Mouse (Mus musculus): ENCODE measurements at regions not wholly inside any gene's neighbourhood (a gene's known extent, or its start where the extent isn't known, plus 50 kb on each side); places are given as distances from the start of the nearest gene placed in this dataset.

DNA sequence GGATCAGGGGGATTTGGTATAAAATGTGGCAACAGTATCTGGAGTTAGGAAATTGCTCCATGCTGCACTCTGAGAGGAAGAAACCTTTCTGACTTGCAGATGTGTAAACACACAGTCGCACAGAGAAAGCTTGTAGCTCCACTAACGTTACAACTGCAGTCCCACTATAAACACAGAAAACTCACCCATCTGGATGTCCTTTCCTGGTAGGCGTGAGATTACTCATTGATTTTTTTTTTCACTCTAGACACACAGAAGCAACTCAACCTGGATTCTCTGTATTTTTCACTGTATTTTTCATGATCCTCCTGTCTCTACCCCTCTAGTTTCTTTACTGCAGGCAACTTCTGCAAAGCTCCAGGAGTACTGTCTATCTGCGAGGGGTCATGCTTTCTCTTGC is 82.3 kb downstream of the Fam168b start:
- TF ChIP-seq CTCF (IDR thresholded peaks at IDR 0.05; ENCODE audit: borderline replicate concordance, insufficient read depth, low read depth, low read length) (no peak), POLR2A (IDR thresholded peaks at IDR 0.05; ENCODE audit: borderline replicate concordance, insufficient read depth, low read length) (no peak)
